Mouse (Mus musculus): ENCODE measurements around the gene Ret. TPM values are rescaled to one million over a fixed set of nuclear protein-coding genes. Genes with fewer than 3 reads are reported as not detected.

The Ret gene
- polyA plus RNA-seq, 1 experiment from 2014 or later, result 7.8 TPM

DNA sequence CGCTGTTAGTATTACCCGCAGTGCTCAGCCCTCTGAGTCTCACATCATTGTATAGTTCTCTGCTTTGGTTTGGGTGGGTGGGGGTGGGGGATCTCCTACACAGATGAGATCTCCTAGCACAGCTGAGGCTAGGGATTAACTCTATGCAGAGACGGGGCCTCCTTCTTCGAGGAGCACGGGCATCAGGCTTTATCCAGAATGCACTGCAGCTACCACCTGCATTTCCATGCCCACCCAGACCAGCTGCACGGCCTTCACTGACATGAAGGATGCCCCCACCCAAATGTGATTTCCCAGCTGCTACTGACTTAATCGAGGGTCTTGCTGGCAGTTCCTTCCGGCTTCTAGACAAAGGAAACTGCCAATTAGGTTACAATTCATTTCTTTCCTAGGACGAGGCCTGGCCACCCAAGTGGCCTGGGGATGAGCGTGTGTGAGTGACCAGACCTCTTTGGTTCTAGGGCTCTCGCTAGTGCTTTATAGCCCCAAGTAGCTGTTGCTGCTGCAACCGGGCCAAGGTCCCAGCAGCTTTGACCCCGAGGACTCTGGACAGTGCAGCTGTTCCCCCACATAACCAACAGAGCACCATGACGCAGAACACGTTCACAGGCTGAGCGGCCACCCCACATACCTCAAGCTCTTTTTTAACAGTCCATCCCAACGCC is 10.8 kb downstream of the Ret start:
- Histone ChIP-seq H3K36me3 (ENCODE audit: control insufficient read depth, insufficient read depth, low read length) (no peaks in the 10 kb centered on the region), H3K4me3 (ENCODE audit: low read depth, low read length) (no peak overlapping the region), H3K9ac (ENCODE audit: low read depth, low read length) (no peak overlapping the region), H3K4me2 (ENCODE audit: low read length) (no peak overlapping the region), H3K27ac (ENCODE audit: low read length) (no peak overlapping the region), H3K4me1 (ENCODE audit: control insufficient read depth, insufficient read depth, low read length) (no peaks in the 10 kb centered on the region), H3K27me3 (ENCODE audit: control insufficient read depth, insufficient read depth, low read depth, low read length) (no peaks in the 10 kb centered on the region), H3K9me3 (replicated peaks; ENCODE audit: control insufficient read depth, low read length, poor library complexity, severe bottlenecking) (no peaks in the 10 kb centered on the region)
- 47% methylated on average over 17 of the region's 17 CpGs for WGBS
- no peak for ATAC-seq

DNA sequence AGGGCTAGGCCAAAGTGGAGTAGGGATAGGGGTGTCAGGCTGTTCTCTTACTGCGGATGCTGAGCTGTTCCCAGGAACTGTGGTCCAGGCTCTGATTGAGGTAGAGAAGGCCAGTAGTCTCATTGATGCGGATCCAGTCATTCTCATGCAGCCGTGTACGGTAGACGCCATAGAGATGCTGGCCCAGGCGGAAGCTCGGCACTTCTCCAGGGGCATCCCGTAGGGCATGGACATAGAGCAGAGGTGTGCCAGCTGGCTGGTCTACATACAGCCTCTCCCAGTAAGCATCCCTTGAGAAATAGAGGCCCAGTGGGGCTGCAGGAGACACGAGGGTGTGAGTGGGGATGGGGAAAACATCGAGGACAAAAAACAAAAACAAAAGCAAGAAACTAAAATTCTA is 13.4 kb downstream of the Ret start:
- Histone ChIP-seq H3K27ac (ENCODE audit: low read length) (no peak overlapping the region), H3K4me2 (ENCODE audit: low read length) (no peak overlapping the region), H3K27me3 (ENCODE audit: control insufficient read depth, insufficient read depth, low read depth, low read length) (no peaks in the 10 kb centered on the region), H3K4me3 (ENCODE audit: low read depth, low read length) (no peak overlapping the region), H3K4me1 (ENCODE audit: control insufficient read depth, insufficient read depth, low read length) (no peaks in the 10 kb centered on the region), H3K9me3 (replicated peaks; ENCODE audit: control insufficient read depth, low read length, poor library complexity, severe bottlenecking) (no peaks in the 10 kb centered on the region), H3K36me3 (ENCODE audit: control insufficient read depth, insufficient read depth, low read length) (no peaks in the 10 kb centered on the region), H3K9ac (ENCODE audit: low read depth, low read length) (no peak overlapping the region)
- ATAC-seq, result no peak
- 88% methylated on average over 10 of the region's 10 CpGs for WGBS

DNA sequence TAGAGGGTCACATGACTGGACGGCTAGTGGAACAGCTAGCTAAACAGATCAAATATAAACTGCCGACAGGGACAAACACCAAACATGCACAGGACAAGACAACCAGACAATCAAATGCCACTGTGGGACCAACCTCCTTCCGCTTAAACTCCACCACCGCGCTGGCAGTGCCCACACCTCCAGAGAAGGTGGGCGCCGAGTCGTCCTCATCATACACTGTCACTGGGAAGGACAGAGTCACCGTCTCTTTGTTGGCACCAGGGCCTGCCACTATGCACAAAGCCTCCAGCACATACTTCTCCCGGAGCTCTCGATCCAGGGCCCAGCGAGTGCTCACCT is 17.5 kb downstream of the Ret start:
- H3K9ac ChIP-seq (ENCODE audit: low read depth, low read length), result no peak overlapping the region
- ATAC-seq, result peak; percentile 50
- H3K4me2 ChIP-seq (ENCODE audit: low read length), result no peak overlapping the region
- H3K36me3 ChIP-seq (ENCODE audit: control insufficient read depth, insufficient read depth, low read length), result no peaks in the 10 kb centered on the region
- H3K27ac ChIP-seq (ENCODE audit: low read length), result no peak overlapping the region
- 73% methylated on average over 12 of the region's 12 CpGs for WGBS
- no peaks in the 10 kb centered on the region for H3K27me3 ChIP-seq (ENCODE audit: control insufficient read depth, insufficient read depth, low read depth, low read length)
- H3K4me3 ChIP-seq (ENCODE audit: low read depth, low read length), result no peak overlapping the region
- H3K4me1 ChIP-seq (ENCODE audit: control insufficient read depth, insufficient read depth, low read length), result no peaks in the 10 kb centered on the region
- H3K9me3 ChIP-seq (replicated peaks; ENCODE audit: control insufficient read depth, low read length, poor library complexity, severe bottlenecking), result no peaks in the 10 kb centered on the region

DNA sequence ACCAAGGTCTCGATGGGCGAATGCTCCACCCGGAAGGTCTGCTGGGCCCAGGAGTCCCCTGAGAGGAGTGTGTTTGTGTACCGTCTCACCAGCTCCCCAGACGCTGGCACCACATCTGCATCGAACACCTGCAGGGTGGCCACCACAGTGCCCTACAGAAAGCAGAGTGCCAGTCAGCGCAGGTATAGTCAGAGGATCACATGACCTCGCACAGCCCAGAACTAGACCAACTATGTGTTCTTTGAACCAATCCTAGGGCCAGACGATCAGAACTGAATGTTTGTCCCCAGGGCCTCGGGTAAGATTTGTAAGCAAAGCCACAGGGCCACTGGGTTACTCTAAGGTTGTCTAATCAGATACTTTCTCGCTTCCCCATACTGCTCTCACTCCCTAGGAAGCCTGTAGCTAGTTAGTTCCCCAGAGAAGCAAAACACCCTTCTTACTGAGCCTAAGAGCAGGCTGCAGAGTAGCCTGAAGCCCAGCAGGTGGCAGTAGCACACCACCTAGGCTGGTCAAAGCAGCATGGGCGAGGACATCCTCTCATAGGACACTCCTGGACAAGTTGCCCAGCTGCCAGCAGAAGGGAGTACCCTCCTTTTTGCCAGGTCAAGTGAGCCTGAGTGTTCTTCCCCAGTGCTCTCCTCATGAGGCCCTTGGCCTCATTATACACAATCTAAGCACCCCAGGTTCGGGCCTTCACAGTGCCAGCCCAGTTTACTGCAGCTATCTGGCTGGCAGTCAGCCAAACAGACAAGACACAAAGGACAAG is 18.0 kb downstream of the Ret start:
- Histone ChIP-seq H3K27ac (ENCODE audit: low read length) (no peak overlapping the region), H3K4me1 (ENCODE audit: control insufficient read depth, insufficient read depth, low read length) (no peaks in the 10 kb centered on the region), H3K4me3 (ENCODE audit: low read depth, low read length) (no peak overlapping the region), H3K36me3 (ENCODE audit: control insufficient read depth, insufficient read depth, low read length) (no peaks in the 10 kb centered on the region), H3K4me2 (ENCODE audit: low read length) (no peak overlapping the region), H3K9ac (ENCODE audit: low read depth, low read length) (no peak overlapping the region), H3K9me3 (replicated peaks; ENCODE audit: control insufficient read depth, low read length, poor library complexity, severe bottlenecking) (no peaks in the 10 kb centered on the region), H3K27me3 (ENCODE audit: control insufficient read depth, insufficient read depth, low read depth, low read length) (no peaks in the 10 kb centered on the region)
- 58% methylated on average over 13 of the region's 13 CpGs for WGBS
- ATAC-seq, result peak; percentile 83

DNA sequence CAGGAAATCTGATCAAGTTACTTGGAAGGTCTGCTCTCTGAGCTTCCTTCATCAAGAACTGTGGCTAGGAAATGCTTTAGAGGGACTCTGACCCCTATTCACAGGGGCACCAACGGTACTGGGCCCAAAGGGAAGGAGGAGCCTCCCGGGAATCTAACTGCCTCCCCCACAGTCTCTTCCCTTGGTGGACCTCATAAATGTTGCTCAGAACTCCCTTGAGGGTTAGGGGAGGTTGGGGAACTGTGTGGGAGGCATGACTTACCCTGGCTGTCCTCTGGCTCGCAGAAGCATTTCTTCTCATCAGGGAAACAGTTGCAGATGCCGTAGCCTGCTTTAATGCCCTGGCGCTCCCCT is 23.6 kb downstream of the Ret start:
- Histone ChIP-seq H3K9ac (ENCODE audit: low read depth, low read length) (no peak overlapping the region), H3K9me3 (replicated peaks; ENCODE audit: control insufficient read depth, low read length, poor library complexity, severe bottlenecking) (no peaks in the 10 kb centered on the region), H3K4me3 (ENCODE audit: low read depth, low read length) (no peak overlapping the region), H3K27me3 (ENCODE audit: control insufficient read depth, insufficient read depth, low read depth, low read length) (no peaks in the 10 kb centered on the region), H3K27ac (ENCODE audit: low read length) (no peak overlapping the region), H3K4me1 (ENCODE audit: control insufficient read depth, insufficient read depth, low read length) (no peaks in the 10 kb centered on the region), H3K4me2 (ENCODE audit: low read length) (no peak overlapping the region), H3K36me3 (ENCODE audit: control insufficient read depth, insufficient read depth, low read length) (no peaks in the 10 kb centered on the region)
- WGBS, result 85% methylated on average over 5 of the region's 5 CpGs
- ATAC-seq, result no peak

DNA sequence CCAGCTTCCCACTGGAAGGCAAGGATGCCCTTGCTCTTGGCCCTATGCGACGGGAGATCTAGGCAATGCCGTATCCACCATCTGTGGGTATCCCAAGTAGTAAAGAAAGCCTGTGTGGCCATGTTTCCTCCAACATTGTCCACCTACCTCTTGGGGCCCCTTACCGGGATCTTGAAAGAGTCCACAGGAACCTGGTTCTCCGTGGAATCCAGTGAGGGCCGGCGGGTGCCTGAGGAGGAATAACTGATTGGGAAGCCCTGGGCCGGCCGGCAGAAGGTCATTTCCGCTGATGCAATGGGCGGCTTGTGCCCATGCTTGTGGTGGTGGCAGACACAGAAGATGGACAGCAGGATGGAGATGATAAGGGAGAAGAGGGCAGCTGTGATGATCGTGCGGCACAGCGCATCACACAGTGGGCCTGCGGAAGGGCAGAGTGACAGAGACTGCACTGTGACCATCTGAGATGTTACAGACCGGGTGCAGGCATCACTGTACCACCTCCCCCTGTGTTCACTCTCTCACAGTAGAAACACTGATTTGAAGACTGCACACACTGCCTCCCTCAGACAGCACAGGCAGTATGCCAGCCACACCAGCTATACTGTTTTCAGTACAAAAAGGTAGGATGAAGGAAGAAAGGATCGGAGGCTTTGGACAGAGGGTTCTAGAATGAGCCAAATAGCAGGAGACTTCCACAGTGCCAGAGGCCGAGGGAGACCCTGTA is 24.1 kb downstream of the Ret start:
- Histone ChIP-seq H3K36me3 (ENCODE audit: control insufficient read depth, insufficient read depth, low read length) (no peaks in the 10 kb centered on the region), H3K4me2 (ENCODE audit: low read length) (no peak overlapping the region), H3K27ac (ENCODE audit: low read length) (no peak overlapping the region), H3K9me3 (replicated peaks; ENCODE audit: control insufficient read depth, low read length, poor library complexity, severe bottlenecking) (no peaks in the 10 kb centered on the region), H3K4me1 (ENCODE audit: control insufficient read depth, insufficient read depth, low read length) (no peaks in the 10 kb centered on the region), H3K27me3 (ENCODE audit: control insufficient read depth, insufficient read depth, low read depth, low read length) (no peaks in the 10 kb centered on the region), H3K4me3 (ENCODE audit: low read depth, low read length) (no peak overlapping the region), H3K9ac (ENCODE audit: low read depth, low read length) (no peak overlapping the region)
- no peak for ATAC-seq
- WGBS, result 93% methylated on average over 18 of the region's 18 CpGs

DNA sequence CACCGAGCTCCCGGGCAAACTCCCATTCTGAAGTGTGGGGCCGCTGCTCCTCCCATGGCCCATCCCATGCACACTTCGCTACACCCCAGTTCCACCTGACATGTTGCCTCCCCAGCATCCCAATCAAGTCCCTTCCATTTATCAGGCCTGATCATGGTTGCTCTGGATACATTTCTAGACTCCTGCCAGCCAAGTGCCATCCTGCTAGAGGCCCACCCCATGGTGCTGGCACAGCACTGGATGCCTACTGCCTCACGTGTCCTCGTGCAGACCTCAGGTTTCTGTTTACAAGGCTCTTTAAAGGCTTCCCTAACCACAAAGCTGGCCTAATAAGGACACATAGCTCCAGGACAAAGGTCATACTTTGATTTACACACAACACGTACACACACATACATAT is 26.1 kb downstream of the Ret start:
- 91% methylated on average over 7 of the region's 7 CpGs for WGBS
- H3K4me2 ChIP-seq (ENCODE audit: low read length), result no peak overlapping the region
- no peak for ATAC-seq
- no peak overlapping the region for H3K9ac ChIP-seq (ENCODE audit: low read depth, low read length)
- H3K27ac ChIP-seq (ENCODE audit: low read length), result no peak overlapping the region
- H3K4me3 ChIP-seq (ENCODE audit: low read depth, low read length), result no peak overlapping the region
- H3K9me3 ChIP-seq (replicated peaks; ENCODE audit: control insufficient read depth, low read length, poor library complexity, severe bottlenecking), result no peaks in the 10 kb centered on the region
- no peaks in the 10 kb centered on the region for H3K36me3 ChIP-seq (ENCODE audit: control insufficient read depth, insufficient read depth, low read length)
- H3K27me3 ChIP-seq (ENCODE audit: control insufficient read depth, insufficient read depth, low read depth, low read length), result no peaks in the 10 kb centered on the region
- H3K4me1 ChIP-seq (ENCODE audit: control insufficient read depth, insufficient read depth, low read length), result no peaks in the 10 kb centered on the region; the same call in 1 of the 2 replicates

DNA sequence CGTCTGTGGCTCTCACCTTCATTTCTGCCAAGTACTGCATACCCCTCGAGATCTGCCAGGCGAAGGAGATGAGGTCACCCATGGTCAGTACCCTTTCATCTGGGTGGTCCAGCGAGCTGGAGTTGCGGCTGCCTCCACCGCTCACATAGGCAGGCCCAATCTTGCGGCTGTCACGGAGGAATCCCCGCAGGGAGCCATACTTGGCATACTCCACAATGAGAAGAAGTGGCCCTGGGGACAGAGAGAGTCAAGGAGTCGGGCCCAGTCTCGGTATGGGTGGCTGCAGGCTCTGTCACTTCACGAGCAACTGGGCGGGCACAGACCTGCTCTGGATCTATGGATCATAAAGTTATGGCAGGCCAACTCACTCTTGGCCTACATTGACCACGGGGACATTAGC is 29.4 kb downstream of the Ret start:
- Histone ChIP-seq H3K4me3 (ENCODE audit: low read depth, low read length) (no peak overlapping the region), H3K9me3 (replicated peaks; ENCODE audit: control insufficient read depth, low read length, poor library complexity, severe bottlenecking) (no peaks in the 10 kb centered on the region), H3K27me3 (ENCODE audit: control insufficient read depth, insufficient read depth, low read depth, low read length) (no peaks in the 10 kb centered on the region), H3K27ac (ENCODE audit: low read length) (no peak overlapping the region), H3K36me3 (ENCODE audit: control insufficient read depth, insufficient read depth, low read length) (no peaks in the 10 kb centered on the region), H3K9ac (ENCODE audit: low read depth, low read length) (no peak overlapping the region), H3K4me1 (ENCODE audit: control insufficient read depth, insufficient read depth, low read length) (no peaks in the 10 kb centered on the region; the same call in 1 of the 2 replicates), H3K4me2 (ENCODE audit: low read length) (no peak overlapping the region)
- ATAC-seq, result no peak
- WGBS, result 84% methylated on average over 14 of the region's 14 CpGs

DNA sequence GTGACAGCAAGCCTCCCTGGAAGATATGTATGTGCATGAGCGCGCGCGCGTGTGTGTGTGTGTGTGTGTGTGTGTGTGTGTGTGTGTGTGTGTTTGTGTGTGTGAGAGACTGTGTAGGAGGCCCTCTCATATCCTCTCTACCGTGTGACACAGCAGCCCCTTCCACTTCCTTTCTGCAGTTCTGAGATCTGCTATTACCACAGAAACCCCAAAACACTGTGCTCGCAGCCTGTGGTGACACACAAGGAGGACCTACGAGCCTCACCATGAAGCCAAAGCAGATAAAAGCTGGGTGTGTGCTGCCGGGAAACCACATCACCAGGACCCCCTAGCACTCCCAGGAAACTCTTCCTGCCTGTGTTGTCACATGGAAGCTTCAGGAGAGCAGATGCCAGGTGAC is 30.5 kb downstream of the Ret start:
- Histone ChIP-seq H3K4me2 (ENCODE audit: low read length) (no peak overlapping the region), H3K27me3 (ENCODE audit: control insufficient read depth, insufficient read depth, low read depth, low read length) (no peaks in the 10 kb centered on the region), H3K36me3 (ENCODE audit: control insufficient read depth, insufficient read depth, low read length) (0 out of 2 replicates have a peak, but pooled peaks cover 3% of the 10 kb centered on the region), H3K9me3 (replicated peaks; ENCODE audit: control insufficient read depth, low read length, poor library complexity, severe bottlenecking) (no peaks in the 10 kb centered on the region), H3K4me1 (ENCODE audit: control insufficient read depth, insufficient read depth, low read length) (no peaks in the 10 kb centered on the region; the same call in 1 of the 2 replicates), H3K9ac (ENCODE audit: low read depth, low read length) (no peak overlapping the region), H3K4me3 (ENCODE audit: low read depth, low read length) (no peak overlapping the region), H3K27ac (ENCODE audit: low read length) (no peak overlapping the region)
- no peak for ATAC-seq
- WGBS, result 91% methylated on average over 9 of the region's 9 CpGs
